Mouse (Mus musculus): ENCODE results near the gene Olfr680-ps1.
"Not testable (repeated sequence)": the region's sequence is repeated elsewhere in the genome, so short reads cannot be mapped to it uniquely, and the experiment has no call there.

The Olfr680-ps1 gene

DNA sequence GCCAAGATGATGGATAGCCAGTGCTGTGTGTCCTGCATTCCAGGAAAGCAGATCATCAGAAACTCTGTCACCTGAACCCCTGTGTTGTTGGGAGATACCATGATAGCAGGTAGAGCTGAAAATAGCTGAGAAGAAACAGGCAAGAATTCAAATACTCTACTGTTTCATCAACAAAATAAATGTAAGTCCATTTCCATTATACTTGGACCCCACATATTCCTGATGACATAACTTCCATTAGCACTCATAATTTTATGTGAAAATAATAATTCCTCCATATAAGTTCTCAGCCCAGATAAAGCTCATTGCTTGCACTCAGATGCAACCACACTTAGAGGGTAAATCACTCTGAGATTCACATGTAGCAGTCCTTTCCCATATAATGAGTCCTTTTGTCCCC is at the start of gene Olfr680-ps1:
Gene Olfr680-ps1, minus strand, starts transcription at position 101 of the 400 bp plus-strand sequence.
- DNase-seq: not testable (repeated sequence)

DNA sequence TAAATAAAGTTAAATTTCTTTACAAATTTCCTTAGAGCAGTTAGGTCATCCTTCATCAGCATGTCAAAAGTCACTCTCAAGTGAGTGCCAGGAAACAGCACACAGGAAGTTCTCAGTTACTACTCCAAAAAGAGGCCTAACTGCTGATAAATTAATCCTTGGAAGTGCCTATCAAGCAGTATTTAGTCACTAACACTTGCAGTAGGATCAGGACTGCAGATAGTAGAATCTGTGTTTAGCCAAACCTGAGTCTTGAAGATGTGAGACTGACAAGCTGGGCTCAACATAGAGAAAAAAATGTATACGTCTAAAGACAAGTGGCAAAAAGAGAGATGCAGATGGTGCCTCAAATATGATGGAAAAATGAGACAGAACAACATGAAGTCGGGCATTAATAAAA is 48.7 kb upstream of the Olfr680-ps1 start:
- DNase-seq: no peak

DNA sequence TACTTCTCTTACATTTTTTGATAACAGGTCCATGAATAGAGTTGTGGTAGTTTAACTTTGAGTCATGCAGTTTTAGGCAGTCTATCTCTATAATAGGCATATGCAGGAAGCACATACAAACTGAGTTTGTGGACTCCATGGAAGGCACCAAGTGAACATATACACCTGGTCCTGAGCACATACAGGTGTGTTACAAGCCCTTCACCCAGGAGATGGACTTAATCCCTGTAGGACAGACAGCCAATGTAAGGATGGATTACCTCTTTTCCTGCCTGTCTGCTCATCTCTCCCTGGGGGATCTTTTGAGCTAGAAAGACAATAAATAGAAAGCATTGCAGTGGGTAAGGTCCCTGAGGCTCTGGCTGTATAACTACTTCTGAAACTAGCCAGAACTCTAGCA is 23.9 kb upstream of the Olfr680-ps1 start, which contains the start of gene Olfr681:
Gene Olfr681, plus strand, starts transcription at position 301 of the 400 bp plus-strand sequence.
- no peak for DNase-seq

DNA sequence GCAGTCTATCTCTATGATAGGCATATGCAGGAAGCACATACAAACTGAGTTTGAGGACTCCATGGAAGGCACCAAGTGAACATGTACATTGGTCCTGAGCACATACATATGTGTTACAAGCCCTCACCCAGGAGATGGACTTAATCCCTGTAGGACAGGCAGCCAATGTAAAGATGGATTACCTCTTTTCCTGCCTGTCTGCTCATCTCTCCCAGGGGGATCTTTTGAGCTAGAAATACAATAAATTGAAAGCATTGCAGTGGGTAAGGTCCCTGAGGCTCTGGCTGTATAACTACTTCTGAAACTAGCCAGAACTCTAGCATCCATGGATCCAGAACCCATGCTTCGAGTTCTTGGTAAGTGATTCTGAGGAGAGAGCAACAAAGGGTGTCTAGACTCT is 11.7 kb downstream of the Olfr680-ps1 start, which contains the start of gene Olfr679:
Gene Olfr679, plus strand, starts transcription at position 301 of the 400 bp plus-strand sequence.
- DNase-seq: no peak

DNA sequence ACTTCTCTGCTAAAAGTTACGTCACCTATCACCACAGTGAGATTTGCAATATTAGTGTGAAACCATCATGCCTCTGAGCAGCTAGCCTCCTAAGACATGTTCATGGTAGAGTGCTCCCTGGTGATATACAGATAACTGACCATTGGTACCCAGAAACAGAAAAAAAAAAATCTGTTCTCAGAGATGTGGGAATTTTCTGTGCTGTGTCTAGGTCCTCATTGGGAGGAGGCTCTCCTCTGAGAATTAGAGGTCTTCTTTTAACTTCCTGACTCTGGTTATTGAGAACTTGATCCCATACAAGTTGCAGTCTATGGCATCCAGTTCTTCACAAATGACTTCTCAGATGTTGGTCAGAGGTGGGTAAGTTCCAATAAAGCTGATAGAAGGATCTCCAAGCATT is 28.4 kb downstream of the Olfr680-ps1 start, which contains the start of gene Olfr678:
Gene Olfr678, plus strand, starts transcription at position 301 of the 400 bp plus-strand sequence.
- DNase-seq: no peak

DNA sequence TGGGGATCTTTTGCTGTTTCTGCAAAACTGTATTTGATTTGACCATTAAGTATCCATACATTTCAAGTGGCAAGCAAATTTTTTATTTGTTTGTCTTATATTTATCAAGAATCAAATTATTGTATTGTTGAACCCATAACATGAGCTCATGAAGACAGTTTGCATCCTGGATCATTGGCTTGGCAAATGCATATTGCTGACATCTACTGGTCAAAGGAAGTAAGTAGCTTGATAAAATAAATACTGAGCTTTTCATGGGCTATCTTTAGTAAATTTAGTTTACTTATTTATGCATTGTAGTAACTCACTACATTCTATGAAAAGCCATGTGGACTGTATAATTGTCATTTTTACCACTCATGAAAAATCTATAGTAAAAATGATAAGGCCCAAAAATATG is 33.7 kb downstream of the Olfr680-ps1 start:
- no peak for DNase-seq

Data from cerebellum, adult 11 months (tissue).